Mouse (Mus musculus): ENCODE measurements around the gene Sept9.

The Sept9 gene

DNA sequence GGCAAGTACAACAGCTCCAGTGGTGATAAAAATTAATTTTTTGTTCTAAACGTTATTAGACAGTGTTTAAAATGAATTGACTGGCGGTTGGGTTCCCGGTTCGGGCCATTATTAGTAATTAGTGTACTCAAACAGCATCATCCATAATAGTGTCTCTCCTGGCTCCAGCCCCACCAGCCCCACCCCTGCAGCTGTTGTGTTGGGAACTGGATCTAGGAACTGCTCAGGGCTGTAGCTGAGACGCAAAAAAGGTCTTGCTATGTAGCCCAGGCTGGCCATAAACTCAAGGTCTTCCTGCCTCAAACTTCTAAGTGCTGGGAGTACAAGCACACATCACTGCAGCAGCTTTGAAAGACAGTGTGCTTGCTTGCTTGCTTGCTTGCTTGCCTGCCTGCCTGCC, 180.3 kb downstream of the Sept9 start:
- DNase-seq (ENCODE audit: low read depth), result no peak

DNA sequence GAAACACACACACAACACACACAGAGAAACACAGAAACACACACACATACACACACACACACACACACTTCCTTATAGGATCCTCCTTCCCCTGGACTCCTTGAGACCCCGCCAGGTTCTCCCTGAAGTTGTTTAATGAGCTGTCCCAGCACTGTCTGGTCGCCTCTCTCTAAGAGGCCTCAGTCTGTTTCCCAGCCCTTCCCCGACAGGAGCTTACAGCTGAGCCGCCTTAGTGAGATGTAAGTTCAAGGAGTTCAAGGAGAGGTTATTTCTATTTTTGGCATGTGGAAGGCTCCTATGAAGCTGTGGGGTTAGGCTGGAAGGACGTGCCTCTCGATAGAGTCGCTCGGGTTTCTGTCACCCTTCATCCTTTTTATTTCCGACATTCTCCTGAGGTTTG, 184.8 kb downstream of the Sept9 start:
- no peak for DNase-seq (ENCODE audit: low read depth)

DNA sequence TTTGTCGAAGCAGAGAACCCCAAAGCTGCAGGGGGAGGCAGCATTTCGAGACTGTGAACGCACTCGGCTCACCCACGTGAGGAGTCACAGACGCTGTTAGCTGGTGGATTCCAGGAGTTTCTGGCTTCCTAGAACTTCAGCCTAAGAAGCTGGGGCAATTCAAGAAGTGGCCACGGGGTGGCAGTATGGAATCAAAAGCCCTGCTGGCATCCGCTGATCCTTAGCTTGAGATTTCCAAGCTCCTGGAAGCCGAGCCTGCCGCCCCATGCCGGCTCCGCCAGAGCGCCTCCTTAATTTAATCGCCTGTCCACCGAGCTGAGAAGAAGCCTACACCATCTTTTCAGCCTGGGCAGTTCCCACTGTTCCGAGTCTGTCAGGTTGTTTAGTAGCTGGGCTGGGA, 185.4 kb downstream of the Sept9 start:
- DNase-seq (ENCODE audit: low read depth), result peak; percentile 84

DNA sequence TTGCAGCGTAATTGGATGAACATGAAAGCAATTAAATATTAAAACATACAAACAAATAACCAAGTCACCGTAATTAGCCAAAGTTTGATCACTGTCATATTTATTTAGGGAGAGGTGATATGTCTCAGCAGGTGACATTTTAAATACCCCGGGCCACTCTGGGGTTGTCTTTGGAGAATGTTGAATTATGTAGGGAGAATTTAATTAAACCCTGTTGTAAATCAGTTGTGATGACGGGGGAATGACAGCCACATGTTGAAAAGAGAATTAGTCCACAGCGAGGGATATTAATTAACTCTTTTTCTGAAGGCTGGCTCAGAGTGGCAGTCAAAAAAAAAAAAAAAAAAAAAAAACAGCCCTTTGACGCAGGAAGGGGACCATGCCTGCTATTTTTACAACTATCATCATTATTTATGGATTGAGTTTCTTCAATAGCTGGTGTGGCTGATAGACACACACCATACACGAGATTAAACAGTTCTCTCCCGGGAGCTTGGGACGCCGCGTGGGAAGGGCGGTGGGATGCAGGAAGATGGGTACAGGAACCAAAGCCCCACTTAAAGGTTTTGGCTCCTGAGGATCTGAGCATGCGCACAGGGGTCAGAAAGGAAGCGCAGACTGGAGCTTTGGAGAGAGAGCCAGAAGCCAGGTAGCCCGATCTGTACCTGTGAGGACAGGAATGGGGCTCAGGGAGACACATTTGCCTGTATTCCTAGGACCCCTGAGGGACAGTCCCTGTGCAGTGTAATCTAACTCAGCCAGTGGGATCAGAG, 186.1 kb downstream of the Sept9 start:
- DNase-seq (ENCODE audit: low read depth), result no peak

DNA sequence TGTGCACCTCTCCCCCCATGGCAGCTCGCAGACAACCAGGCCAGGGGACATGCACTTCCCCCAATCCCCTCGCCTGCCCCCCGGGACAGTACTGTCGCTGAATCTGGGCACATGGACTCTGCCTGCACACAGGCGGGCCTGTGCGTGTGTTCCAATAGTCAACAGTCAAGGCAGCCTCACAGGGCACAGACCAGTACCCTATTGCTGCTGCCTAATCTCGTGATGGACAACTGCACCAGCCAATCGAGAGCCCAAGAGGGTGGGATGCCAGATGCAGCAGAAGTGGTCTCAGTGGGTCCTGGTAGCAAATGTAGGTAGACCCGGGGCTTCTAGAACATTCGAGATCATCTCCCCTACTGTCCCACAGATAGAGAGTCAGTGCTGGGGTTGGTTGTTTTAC, 187.8 kb downstream of the Sept9 start:
- no peak for DNase-seq (ENCODE audit: low read depth)

DNA sequence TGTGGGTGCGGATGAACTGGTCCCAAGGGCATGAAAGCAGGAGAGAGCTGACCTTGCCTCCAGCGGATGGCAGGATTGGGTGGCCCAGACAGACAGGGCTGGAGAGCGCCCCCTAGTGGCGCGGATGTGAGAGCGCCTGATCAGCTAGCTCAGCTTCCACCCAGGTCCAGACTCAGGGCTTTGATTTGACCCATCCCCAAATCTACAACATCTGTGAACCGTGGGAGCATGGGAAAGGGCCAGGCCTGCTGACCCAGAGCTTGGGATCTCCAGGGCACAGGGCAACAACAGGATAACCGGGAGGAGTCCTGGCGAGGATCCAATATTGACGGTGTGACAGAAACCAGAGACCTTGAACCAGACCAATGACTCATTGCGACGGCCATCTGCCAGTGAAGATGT, 190.5 kb downstream of the Sept9 start:
- DNase-seq (ENCODE audit: low read depth), result peak; percentile 49

DNA sequence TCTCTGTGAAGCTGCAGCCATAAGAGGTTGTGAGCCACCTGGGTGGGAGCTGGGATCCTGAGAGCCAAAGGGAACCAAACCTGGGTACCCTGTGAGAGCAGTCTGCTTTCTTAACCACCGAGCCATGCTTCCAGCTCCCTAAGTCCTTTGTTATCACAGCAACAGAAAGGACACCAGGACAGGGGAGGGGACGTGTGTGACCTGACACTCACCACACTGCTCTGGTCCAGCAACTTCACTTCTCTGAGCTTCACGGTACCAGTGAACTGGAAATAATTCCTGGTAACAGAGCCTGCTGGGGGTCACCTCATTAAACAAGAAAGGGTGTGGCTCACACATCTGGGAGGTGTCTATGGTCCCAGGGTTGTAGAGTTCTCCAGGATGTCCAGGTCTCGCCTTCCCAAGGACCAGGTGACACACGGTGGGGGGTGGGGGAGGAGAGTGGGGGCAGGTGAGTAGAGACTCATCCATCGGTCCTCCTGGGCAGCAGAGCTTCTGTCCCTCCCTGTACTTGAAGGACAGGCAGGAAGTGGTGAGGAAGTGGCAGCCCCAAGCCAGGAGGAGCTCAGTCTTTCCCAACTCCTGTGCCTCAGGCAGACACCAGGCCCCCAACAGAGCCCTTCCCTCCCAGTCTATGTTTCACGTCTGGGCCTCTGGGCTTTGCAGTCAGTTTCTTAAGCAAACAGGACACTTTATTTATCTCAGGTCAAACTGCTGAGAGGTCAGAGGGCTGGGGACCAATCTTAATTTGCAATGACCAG, 191.5 kb downstream of the Sept9 start:
- DNase-seq (ENCODE audit: low read depth), result no peak

DNA sequence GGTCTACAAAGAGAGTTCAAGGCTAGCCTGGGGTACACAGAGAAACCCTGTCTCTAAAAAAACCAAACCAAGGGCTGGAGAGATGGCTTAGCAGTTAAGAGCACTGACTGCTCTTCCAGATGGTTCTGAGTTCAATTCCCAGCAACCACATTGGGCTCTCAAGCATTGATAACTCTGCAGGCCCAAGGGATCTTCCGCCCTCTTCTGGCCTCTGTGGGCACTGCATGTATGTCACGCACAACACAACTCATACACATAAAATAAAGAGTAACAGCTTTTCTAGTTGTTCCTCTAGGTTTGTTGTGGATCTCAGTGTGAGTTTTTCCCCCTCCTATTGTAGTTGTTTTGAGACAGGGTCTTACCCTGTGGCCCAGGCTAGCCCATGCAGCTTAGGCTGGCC, 192.8 kb downstream of the Sept9 start:
- DNase-seq (ENCODE audit: low read depth), result no peak

DNA sequence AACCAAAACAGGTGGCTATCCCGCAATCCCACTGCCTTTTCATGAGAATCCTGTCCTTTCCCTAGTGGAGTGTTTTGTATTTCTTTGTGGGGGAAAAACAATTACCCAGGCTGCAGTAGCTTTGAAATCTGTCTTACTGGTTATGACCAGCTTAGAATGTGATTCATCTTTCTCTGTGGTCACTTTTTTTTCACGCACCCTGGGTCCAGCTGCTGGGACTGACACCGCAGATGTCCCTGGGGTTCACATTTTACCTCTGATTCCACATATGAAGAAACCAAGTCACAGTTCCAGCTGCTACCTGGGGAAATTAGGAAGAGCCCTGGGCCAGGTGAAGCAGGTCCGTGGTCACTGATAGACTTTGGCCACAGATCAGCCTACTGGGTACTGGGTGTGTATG, 194.3 kb downstream of the Sept9 start:
- no peak for DNase-seq (ENCODE audit: low read depth)

DNA sequence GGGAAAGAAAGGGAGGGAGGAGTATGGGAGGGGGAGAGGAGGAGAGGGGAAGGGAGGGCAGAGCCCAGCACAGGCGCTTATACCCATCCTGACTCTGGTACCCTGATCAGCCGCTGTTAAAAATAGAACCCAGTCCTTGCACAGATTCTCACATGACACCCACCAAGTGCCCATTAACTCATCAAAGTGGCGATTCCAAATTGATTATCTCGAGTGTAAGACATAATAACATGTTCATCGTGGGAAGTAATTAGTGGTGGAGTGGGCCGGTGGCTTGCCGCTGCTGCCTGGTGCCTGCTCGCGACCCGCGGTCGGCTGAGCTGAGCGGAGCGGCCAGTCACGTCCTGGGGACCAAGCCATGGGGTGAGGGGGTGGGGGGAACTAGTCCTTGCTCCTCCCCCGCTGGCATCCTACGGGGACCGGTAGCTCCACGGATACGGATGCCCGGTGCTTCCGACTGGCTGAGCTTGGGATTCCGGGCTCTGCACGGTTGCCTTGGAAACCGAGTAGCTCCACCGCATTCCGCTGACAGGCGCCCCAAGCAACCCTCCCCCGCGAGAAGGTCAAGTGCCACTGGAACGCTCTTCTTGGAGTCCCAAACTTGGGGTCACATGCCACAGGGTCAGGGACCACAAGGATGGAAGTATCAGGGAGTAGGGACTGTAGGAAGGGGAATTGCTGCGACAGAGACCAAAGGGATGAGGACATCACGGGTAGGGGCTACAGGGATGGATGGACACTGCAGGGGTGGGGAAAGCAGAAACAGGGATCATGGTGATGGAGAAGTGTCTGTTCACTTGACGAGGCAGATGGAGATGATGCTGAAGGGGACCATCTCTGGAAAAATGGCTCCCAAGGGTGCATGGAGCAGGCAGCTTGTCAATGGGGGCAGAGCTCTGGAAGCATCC, 195.0 kb downstream of the Sept9 start:
- DNase-seq (ENCODE audit: low read depth), result no peak

DNA sequence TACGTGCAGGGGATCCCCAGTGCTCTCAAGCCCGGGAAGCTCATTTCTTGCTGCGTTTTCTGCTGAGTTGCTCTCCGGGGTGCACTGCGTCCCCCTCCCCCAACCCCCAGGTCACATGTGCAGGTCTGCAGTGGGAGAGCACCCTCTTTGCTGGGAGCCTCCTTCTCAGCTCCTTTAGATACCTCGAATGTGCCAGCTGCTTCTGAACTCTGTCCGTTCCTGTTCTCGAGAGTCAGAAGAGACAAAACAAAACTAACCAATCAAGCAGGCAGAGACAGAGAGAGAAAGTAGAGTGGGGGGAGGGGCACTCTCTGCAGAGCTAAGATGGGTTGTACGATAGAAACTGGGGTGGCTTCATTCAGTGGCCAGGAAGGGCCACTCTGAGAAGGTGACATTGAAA, 195.8 kb downstream of the Sept9 start:
- no peak for DNase-seq (ENCODE audit: low read depth)

DNA sequence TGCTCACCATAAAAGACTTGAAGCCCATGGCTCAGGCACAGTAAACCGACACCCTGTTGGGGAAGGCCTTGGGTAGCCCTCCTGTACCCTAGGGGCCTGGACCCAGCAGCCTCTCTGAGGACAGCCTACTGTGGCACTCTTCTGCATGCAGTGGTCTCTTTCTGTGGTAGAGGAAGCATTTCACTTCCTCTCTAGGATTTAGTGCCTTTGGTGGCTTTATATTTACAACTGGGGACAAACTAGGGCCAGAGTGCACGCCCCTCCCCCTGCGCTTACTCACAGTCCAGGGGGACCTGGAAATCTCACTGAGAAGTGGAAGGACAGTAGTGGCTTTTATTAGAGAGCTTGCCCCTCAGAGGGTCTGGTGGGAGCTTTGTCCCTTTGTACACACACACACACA, 197.5 kb downstream of the Sept9 start:
- no peak for DNase-seq (ENCODE audit: low read depth)

DNA sequence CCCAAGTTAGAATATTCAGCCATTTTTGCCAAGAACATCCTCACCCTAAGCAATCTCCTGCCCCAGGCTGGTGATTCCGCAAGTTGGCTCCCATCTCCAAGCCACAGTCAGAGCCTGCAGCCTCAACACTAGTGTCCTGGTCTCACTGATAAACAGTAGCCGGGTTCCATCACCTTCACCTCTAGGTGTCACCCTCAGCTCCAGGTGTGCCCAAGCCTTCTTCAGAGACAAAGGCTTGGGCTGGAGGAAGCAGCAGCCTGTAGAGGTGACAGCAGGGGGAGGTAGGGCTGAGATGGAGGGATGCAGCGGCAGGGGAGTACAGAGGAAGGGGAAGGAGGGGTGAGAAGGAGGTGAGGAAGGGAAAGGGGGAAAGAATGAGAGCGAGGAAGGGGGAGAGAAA, 198.3 kb downstream of the Sept9 start:
- DNase-seq (ENCODE audit: low read depth), result no peak

DNA sequence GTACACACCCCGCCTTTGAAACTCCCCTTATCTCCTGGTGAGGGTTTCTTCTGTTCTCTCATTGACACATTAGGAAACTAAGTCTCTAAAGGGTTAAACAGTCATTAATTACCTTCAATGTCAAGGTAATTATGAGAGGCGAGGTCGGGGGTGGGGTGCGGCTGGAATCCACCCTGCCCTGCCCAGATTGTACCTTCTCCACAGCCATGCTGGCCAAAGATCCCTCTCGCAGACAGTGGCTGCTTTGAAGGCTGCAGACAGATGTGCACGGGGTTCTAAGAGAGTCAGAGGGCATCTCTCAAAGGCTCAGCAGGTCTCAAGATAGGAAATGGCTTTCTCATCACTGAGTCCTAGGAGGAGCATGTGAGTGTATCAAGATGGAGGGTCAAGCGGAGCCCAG, 198.7 kb downstream of the Sept9 start:
- no peak for DNase-seq (ENCODE audit: low read depth)

DNA sequence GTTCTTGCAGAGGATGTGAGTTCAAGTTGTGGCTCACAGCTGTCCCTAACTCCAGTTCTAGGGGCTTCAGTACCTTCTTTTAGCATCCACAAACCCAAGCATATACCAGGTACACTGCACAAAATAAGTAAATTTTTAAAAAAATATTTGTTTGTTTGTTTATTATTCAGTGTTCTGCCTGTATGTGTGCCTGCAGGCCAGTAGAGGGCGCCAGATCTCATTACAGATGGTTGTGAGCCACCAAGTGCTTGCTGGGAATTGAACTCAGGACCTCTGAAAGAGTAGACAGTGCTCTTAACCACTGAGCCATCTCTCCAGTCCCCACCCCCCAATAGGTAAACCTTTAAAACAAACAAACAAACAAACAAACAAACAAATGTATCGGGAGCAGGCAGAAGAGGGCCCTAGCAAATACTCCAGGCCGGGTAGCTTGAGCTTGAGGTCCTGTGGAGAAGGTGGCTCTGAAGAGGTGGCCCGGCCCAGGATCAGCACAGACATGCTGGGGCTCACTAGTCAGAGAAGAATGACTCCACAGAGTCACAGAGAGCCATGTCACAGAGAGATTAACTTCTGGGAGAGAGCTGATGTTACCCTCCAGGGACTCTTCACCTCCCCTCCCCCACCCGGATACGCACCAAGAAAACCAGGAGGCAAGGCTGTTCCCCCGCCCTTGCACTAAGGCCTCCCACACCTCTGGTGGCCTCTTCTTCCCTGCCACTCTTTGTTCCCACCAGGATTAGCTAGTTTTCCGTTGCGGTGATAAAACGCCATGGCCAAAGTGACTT, 202.3 kb downstream of the Sept9 start:
- no peak for DNase-seq (ENCODE audit: low read depth)

DNA sequence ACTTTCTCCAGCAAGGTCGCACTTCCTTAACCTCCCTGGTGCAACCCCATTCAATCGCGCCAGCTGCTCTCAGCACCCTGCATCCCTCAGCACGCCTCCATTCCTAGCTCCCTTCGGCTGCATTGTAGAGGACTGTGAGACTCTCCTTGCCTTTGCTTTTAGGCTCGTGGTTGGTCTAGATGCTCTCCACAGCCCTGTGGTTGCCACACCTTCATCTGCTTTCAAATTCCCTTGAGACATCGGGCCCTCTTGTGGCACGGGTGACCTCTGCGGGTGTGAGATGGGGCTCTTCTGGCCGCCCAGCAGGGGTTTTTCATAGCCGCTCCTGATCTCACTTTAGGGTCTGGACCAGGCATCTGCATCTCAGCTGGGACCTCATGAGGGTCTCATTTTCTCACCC, 203.1 kb downstream of the Sept9 start:
- no peak for DNase-seq (ENCODE audit: low read depth)

DNA sequence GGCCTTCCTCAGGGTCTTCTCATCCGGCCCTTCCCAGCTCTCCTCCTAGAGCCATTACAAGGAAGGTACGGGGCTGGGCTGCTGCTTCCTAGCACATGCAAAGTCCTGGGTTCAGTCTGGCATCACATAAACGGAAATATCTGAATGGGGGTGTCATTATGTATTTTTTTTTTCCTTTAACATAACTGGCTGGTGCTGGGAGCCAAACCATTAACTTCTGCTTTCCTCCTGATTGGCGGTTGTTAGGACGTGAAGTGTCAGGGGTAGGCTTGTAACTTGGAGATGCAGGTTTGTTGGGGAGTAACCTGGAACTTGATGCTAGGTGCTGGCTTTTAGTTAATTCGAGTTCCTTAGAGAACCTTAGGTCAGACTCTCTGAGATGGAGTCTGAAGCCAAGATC, 203.6 kb downstream of the Sept9 start:
- DNase-seq (ENCODE audit: low read depth), result no peak

DNA sequence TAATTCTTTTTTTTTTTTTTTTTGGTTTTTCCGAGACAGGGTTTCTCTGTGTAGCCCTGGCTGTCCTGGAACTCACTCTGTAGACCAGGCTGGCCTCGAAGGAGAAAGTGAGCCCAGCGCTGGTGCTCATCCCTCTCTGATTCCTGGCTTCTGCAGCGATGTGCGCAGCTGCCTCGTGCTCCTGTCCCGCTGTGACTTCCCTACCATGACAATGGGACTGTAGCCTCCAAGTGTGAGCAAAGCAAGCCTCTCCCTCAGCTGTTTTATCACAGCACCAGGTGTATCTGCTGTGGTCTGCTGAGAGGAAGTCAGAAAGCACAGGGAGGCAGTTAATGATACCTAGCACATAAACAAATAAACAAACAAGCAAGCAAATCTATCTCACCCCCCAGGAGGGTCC, 204.3 kb downstream of the Sept9 start:
- DNase-seq (ENCODE audit: low read depth), result no peak

DNA sequence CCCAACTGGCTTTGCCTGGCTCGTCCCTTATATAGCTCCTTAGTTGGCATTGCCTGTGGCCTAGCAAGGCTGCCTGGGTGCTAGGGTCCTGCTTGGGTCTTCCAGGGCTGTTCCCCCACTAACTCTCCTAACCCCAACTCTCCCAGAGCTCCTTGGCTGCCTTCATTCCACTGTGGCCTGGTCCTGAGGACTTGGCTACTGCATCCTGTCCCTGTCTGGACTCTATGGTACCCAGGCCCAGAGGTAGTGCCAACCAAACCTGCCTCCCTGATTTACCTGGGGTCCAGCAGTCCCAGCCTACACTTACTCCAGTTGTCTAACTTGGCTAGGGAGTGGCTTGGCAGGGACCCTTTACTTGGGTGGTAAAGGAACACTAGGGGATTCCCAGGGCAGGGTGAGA, 207.2 kb downstream of the Sept9 start:
- DNase-seq (ENCODE audit: low read depth), result no peak

DNA sequence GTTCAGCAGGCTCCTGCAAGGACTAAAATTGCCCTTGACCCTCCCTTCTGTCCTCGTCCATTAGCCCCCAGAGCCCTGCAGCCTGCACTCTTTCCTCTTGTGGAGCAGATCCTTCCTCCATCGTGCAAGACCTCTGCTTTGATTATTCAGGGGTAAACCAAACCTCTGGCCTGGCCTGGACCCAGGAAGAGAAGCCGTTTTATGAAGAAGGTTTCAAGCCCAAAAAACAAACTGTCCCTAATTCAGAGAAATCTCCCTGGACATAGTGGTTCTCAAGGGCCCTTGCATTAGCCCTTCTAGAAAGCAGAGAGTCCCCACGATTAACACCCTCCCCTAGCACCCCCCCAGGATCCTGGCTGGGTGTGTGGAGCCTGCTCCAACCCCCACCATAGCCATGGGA, 207.7 kb downstream of the Sept9 start:
- no peak for DNase-seq (ENCODE audit: low read depth)

DNA sequence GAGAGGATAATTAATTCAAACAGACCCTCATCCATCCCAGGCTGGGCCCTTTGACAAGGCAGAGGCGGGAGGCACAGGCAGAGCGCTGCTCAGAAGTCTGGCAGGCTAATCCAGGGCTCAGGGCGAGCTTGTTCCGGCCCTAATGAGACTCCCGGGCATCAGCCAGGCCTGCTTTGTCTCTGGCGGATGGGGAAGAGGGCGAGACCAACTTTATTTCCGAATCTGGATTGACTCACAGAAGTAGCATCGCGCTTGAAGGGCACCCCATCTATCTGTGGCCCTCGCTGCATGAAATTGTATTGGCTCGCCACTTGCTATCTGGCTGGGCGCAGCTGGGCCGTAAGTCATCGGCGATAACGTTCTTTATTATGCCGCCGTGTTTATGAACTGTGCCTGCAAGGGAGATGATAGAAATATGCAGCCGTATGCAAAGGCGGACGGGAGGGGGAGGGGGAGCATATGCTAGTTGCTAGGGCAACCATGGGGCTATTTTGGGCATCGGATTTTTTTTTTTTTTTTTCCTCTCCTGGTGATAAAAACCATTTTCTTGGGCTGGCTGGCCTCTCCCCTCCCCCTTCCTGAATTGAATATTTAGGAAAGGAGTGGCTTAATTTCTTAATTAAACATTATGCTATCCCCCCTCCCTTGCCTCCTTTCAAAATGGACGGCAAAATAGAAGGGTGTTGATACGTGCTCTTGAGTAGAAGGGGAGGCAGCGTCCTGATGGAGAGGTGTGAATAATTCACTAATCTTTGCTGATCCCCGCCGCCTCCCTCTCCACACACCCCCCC, 208.4 kb downstream of the Sept9 start:
- no peak for DNase-seq (ENCODE audit: low read depth)

Data from fibroblast of lung, adult 2 months (primary cell).